Mouse (Mus musculus): ENCODE results near the gene Tmcc1.

GRCm38 (mm10) chr6:116086036-116086435 is 107.2 kb downstream of the Tmcc1 start:
- TF ChIP-seq CTCF (IDR thresholded peaks at IDR 0.05; ENCODE audit: insufficient read depth, low read depth, low read length) = no peak
- TF ChIP-seq POLR2A (IDR thresholded peaks at IDR 0.05; ENCODE audit: insufficient read depth, low read depth, low read length) = no peak
